Mouse (Mus musculus) liver, embryonic 14.5 days (tissue): ENCODE data around the gene Kank1. TPM values are rescaled to one million over a fixed set of nuclear protein-coding genes. Genes with fewer than 3 reads are reported as not detected.

Source experiments
- ATAC-seq: fragments of 200-750 bp; cut with Nextera tagmentation; 2 replicates; pipeline ENCODE4 v1.8.0; 2017; ENCODE audit warnings: moderate number of reproducible peaks, mild to moderate bottlenecking, moderate library complexity; ENCODE audit not compliant: insufficient read depth
- DNase-seq, 3 experiments: peaks; one replicate each; pipeline ENCODE4 v3.0.0-alpha.2; 2012 to 2013; ENCODE audit warnings: low read depth in 3 of 3, low spot score in 3 of 3
- H3K27ac ChIP-seq: fragments of 300-500 bp; sonication (generic); 2 replicates; pipeline ENCODE4 v1.5.1; 2014; ENCODE audit warnings: moderate library complexity, mild to moderate bottlenecking, control low read depth, inconsistent platforms
- H3K27me3 ChIP-seq: fragments of 300-500 bp; sonication (generic); 2 replicates; pipeline ENCODE4 v1.6.1; 2014; ENCODE audit warnings: mild to moderate bottlenecking, low read length, moderate library complexity; ENCODE audit not compliant: control insufficient read depth, insufficient read depth
- H3K36me3 ChIP-seq: fragments of 300-500 bp; sonication (generic); replicated peaks from 2 replicates; pipeline ENCODE4 v1.6.1; 2014; ENCODE audit warnings: low read depth; ENCODE audit not compliant: control insufficient read depth, insufficient read depth
- H3K4me1 ChIP-seq, 2 experiments: fragments of 200-500 bp in 1 of 2; fragments of 300-500 bp in 1 of 2; sonication (generic) in 1 of 2; replicated peaks; 2 replicates each; pipeline ENCODE4 v1.6.1; 2012 to 2014; ENCODE audit warnings: antibody characterized with exemption in 1 of 2, inconsistent platforms in 1 of 2, low read length in 1 of 2; ENCODE audit not compliant: control insufficient read depth in 2 of 2, insufficient read depth in 2 of 2
- H3K4me2 ChIP-seq: fragments of 300-500 bp; sonication (generic); 2 replicates; pipeline ENCODE4 v1.6.1; 2014; ENCODE audit warnings: low read depth, mild to moderate bottlenecking, control low read depth, moderate library complexity
- H3K4me3 ChIP-seq, 2 experiments: fragments of 200-500 bp in 1 of 2; fragments of 300-500 bp in 1 of 2; sonication (generic) in 1 of 2; 2 replicates each; pipeline ENCODE4 v1.5.1; 2012 to 2014; ENCODE audit warnings: low read depth in 2 of 2, low read length in 2 of 2, mild to moderate bottlenecking in 2 of 2, control low read depth in 1 of 2, inconsistent platforms in 1 of 2, moderate library complexity in 1 of 2; ENCODE audit not compliant: insufficient read depth in 1 of 2
- H3K9ac ChIP-seq: fragments of 300-500 bp; sonication (generic); replicated peaks from 2 replicates; pipeline ENCODE4 v1.6.1; 2014; ENCODE audit warnings: mild to moderate bottlenecking, control low read depth, moderate library complexity
- H3K9me3 ChIP-seq: fragments of 300-500 bp; sonication (generic); 2 replicates; pipeline ENCODE4 v1.6.1; 2016; ENCODE audit warnings: low read length, mixed read lengths; ENCODE audit not compliant: control insufficient read depth
- CTCF ChIP-seq: IDR thresholded peaks from 2 replicates; pipeline ENCODE4 v1.5.1; 2016; ENCODE audit warnings: antibody characterized with exemption, low read depth, control low read depth
- EP300 ChIP-seq: IDR thresholded peaks from 2 replicates; pipeline ENCODE4 v1.6.1; 2016; ENCODE audit warnings: antibody characterized with exemption, low read depth
- WGBS: fragments of 180-500 bp; shearing (Covaris S2); extraction: QIAGEN DNeasy Blood & Tissue Kit; methylation state at CpG from one replicate; pipeline ENCODE4 v1.1.7; 2014; ENCODE audit not compliant: insufficient replicate concordance; 5-methylcytosine and 5-hydroxymethylcytosine counted together
- polyA plus RNA-seq, 2 experiments: library from polyadenylated mRNA; depleted of rRNA in 1 of 2; stranded (reverse) in 1 of 2; unstranded in 1 of 2; fragments of >200 nt; fragmentation: Nextera tagmentation in 1 of 2; extraction: Ambion mirVana in 1 of 2; gene quantifications; 2 replicates each; pipeline versions ENCODE4 v1.2.1 to v1.2.3; 2012 to 2014

The Kank1 gene
- polyA plus RNA-seq, 2 experiments, result 3.2 to 3.5 TPM

DNA sequence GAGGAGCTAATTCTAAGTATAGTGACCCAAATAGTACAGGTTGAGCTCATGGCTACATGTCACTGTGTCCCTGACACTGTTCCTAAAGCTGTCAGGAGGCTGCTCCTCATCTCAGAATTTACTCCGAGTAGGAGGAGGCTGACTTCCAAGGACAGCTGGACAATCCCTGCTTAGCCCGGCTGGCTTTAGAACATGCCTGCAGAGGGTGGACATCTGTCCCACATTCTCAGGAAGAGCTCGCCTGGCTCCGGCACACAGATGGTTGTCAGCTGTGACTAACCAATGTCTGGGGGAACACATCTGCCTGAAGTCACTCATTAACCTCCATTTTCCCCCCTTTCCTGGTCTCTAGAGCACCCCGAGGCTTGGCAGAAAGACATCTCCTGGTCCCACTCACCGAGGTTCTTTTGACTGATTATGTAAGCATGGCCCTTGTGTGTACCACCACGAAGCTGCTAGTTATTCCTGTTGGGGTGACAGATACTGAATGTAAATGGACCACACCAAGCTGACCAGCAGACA lies 196.5 kb downstream of the Kank1 start:
- no peak overlapping the region for H3K27ac ChIP-seq
- no peak overlapping the region for H3K4me2 ChIP-seq
- DNase-seq, result no peak
- H3K9ac ChIP-seq, result no peak overlapping the region
- no peak for ATAC-seq
- WGBS, result 59% methylated on average over 7 of the region's 7 CpGs
- no peaks in the 10 kb centered on the region for H3K27me3 ChIP-seq
- H3K4me3 ChIP-seq, result no peak overlapping the region
- H3K9me3 ChIP-seq, result no peaks in the 10 kb centered on the region
- no peaks in the 10 kb centered on the region for H3K36me3 ChIP-seq
- H3K4me1 ChIP-seq, result 0 out of 4 replicates have a peak, but pooled peaks cover 0 to 2% of the 10 kb centered on the region in 2 experiments
- TF ChIP-seq EP300 (no peak), CTCF (no peak)

DNA sequence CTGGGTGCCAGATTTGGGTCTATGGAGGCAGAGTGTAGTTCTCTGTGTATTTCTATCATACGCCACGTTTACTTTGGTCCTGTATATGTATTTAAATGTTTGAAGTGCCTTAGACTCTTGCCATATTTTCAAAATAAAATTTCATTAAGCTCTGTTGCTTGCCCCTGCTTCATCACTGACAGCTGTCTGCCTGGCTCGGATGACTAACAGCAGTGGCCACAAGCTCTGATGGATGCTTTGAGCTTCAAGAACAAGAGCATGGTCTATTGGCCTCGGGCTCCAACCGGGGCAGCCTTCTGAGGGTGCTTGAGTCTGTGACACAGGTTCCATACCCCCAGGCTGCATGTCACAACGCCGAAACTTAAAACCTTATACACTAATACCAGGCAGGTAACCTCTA lies 197.6 kb downstream of the Kank1 start:
- H3K27ac ChIP-seq, result no peak overlapping the region
- no peak for ATAC-seq
- 68% methylated on average over 7 of the region's 7 CpGs for WGBS

DNA sequence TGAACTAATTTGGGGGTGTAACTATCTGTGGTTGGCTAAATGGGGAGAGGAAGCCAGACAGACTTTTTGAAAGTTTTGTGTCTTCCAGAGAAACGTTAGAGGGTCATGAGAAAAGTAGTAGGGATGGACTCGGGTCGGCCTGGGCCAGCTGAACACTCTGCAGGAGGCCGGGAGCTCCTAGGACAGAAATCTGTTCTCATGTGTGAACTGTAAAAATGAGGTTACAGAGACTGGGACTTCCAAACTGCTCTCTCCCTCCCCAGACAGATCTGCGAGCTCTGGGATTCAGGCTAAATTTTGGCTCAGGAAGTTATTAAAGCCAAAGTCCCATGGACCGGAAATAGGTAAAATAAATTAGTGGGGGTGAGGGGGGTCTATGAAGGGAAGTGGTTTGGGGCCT lies 198.0 kb downstream of the Kank1 start:
- TF ChIP-seq EP300, result no peak
- no peak for TF ChIP-seq CTCF
- Histone ChIP-seq H3K36me3 (no peaks in the 10 kb centered on the region), H3K9me3 (no peaks in the 10 kb centered on the region), H3K9ac (no peak overlapping the region), H3K27me3 (no peaks in the 10 kb centered on the region), H3K4me1 (0 out of 4 replicates have a peak, but pooled peaks cover 0 to 2% of the 10 kb centered on the region in 2 experiments), H3K4me2 (no peak overlapping the region), H3K27ac (no peak overlapping the region), H3K4me3 (no peak overlapping the region)
- 41% methylated on average over 6 of the region's 6 CpGs for WGBS
- ATAC-seq, result no peak
- DNase-seq, result no peak

More for the DNA sequence above, 197.6 kb downstream of the Kank1 start:
- no peak overlapping the region for H3K4me2 ChIP-seq
- H3K27me3 ChIP-seq, result no peaks in the 10 kb centered on the region
- H3K9ac ChIP-seq, result no peak overlapping the region
- 0 out of 4 replicates have a peak, but pooled peaks cover 0 to 2% of the 10 kb centered on the region in 2 experiments for H3K4me1 ChIP-seq
- no peak for TF ChIP-seq EP300
- TF ChIP-seq CTCF, result no peak
- H3K4me3 ChIP-seq, result no peak overlapping the region
- H3K36me3 ChIP-seq, result no peaks in the 10 kb centered on the region
- no peak for DNase-seq
- no peaks in the 10 kb centered on the region for H3K9me3 ChIP-seq

DNA sequence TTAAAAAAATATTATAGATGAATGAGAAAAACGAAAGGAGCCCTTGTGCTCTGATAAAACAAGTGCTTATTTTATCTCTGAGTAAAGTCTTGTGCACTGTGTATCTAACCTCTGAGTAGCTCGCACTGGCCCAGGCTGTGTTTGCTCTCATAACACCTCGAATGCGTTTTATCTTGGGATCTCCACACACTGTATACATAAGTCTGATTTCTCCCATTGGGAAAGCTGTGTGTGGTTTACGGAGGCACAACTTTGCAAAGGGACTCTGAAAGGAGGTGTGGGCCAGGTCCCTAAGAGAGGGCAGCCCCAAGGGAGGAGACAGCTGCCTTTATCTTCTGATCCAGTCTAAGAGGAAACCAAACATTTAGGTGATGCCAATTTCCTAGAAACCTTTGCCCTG lies 198.6 kb downstream of the Kank1 start:
- 0 out of 4 replicates have a peak, but pooled peaks cover 0 to 2% of the 10 kb centered on the region in 2 experiments for H3K4me1 ChIP-seq
- ATAC-seq (no peak), DNase-seq (no peak)
- H3K4me2 ChIP-seq, result no peak overlapping the region
- H3K9me3 ChIP-seq, result no peaks in the 10 kb centered on the region
- H3K36me3 ChIP-seq, result no peaks in the 10 kb centered on the region
- H3K4me3 ChIP-seq, result no peak overlapping the region
- WGBS, result 42% methylated on average over 5 of the region's 5 CpGs
- TF ChIP-seq EP300 (no peak), CTCF (no peak)
- no peak overlapping the region for H3K9ac ChIP-seq
- no peak overlapping the region for H3K27ac ChIP-seq
- H3K27me3 ChIP-seq, result no peaks in the 10 kb centered on the region

DNA sequence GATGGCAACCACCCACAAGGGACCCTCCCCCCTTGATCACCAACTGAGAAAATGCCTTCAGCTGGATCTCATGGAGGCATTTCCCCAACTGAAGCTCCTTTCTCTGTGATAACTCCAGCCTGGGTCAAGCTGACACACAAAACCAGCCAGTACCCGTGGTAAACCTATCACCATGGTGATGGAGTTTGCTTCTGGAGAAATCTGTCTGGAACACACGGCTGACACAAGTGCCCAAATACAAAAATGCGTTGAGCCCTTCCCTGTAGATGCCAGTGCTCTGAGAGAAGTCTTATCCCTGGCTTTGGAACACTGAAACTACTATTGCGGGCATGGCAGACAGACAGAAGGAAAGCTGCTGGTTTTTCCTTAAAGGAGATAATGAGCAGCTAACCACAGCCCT lies 199.4 kb downstream of the Kank1 start:
- Histone ChIP-seq H3K4me1 (0 out of 4 replicates have a peak, but pooled peaks cover 0 to 2% of the 10 kb centered on the region in 2 experiments), H3K4me3 (no peak overlapping the region), H3K36me3 (no peaks in the 10 kb centered on the region), H3K9me3 (no peaks in the 10 kb centered on the region), H3K9ac (no peak overlapping the region), H3K4me2 (no peak overlapping the region), H3K27ac (no peak overlapping the region), H3K27me3 (no peaks in the 10 kb centered on the region)
- 36% methylated on average over 4 of the region's 4 CpGs for WGBS
- TF ChIP-seq CTCF (no peak), EP300 (no peak)
- ATAC-seq, result no peak
- DNase-seq, result no peak
